Mouse (Mus musculus) frontal cortex, postnatal 36 days (tissue): Measurements from ENCODE around the gene Arhgap29.

Source experiments
- DNase-seq, 2 experiments: peaks; one replicate each; pipeline ENCODE4 v3.0.0; 2022; ENCODE audit warnings: low spot score in 2 of 2

Gene Arhgap29

GRCm38 (mm10) chr3:122009818-122010217 is 57.5 kb downstream of the Arhgap29 start:
- DNase-seq, result no peak

DNA sequence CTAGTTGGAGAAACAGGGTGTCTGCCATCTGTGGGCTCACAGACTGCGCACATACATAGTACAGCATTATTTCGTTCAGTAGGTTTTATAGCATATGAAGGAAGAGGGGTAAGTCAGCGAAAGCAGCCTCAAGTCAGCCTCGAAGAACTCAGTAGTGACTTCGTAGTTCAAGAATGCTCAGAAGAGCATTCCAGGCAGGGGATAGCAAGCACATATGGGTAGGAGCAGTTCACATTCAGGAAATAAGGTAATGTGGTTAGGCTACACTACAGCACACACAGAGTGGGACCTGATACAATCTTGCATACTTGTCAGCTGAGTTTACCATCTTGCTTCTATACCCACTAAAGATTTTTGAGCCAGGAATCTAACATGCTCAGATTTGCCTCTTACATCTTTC is 58.0 kb downstream of the Arhgap29 start:
- no peak for DNase-seq

DNA sequence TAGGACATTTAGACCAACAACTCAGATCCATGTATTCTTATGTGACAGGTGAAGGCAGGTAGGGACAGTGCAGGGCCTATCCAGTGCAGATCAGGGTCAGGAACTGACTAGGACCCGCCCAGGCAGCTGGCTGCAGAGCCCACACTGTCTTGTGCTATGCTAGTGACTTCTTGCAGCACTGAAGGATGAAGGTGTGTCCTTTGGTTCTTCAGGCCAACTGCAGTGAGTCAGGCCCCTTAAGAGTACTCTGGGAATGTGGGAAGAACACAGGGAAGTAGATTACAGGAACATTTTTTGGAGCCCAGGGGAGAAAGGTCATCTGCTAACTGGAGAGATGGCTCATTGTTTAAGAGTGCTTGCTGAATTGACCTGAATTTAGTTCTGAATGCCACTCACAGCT is 60.1 kb downstream of the Arhgap29 start:
- no peak for DNase-seq

DNA sequence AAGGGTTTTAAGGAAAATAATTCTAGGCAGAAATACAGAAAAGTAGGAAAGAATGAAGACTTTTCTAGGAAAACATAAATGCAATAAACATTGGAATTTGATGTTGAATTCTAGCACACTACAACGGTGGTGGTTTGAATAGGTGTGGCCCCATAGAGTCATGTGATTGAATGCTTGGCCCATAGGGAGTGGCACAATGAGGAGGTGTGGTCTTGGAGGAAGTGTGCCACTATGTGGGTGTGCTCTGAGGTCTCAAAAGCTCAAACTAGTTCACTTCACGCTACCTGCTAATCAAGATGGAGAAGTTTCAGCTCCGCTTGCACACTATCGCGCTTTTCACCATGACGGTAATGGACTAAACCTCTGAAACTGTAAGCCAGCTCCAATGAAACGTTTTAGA is 66.1 kb downstream of the Arhgap29 start:
- DNase-seq, result no peak

- DNase-seq, result no peak
Measured at GRCm38 (mm10) chr3:122019159-122019558, 66.8 kb downstream of the Arhgap29 start.

DNA sequence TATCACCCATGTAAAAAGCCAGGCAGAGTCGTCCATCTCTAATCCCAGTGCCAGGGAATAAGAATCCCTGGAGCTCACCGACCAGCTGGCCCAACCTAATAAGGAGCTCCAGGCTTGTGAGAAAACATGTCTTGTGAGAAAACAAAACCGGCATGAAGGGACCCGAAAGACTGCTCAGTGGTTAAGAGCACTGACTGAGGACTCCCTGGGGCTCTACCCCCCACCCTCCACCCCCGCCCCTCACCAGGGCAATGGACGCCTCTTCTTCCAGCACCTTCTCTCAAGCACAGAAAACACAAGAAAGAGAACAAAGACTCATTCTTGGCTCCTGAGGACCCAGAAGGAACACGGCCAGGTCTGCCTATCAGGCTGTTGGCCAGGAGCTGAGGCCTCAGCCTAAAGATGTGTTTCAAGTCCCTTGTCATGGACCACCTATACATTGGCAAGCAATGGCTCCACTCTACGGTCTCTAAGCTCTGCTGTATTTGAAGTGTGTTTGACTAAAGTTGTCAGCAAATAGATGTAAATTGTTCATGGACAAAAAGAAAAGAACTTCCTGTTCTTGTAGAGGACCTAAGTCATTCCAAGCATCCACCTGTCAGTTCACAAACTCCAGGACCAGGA is 68.8 kb downstream of the Arhgap29 start:
- no peak for DNase-seq

GRCm38 (mm10) chr3:122022355-122022754 is 70.0 kb downstream of the Arhgap29 start:
- no peak for DNase-seq

DNA sequence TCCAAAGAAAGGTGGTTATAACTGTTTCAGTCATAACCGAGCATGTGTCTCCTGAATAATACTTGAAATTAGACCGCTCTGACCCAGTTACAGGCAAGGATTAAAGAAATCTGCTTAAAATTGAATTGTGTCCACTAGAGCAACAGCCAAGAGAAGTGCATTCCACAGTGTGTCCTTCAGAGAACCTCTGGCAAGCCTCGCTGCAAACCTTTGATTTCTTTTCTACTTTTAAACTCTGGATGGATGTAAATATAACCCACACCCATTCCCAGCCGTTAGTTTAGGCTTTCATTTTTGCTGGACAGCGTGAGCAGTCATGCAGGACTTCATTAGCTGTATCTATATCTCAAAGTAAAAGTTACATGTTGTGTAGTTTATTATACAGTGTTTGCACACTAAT is 74.3 kb downstream of the Arhgap29 start:
- DNase-seq, result no peak

DNA sequence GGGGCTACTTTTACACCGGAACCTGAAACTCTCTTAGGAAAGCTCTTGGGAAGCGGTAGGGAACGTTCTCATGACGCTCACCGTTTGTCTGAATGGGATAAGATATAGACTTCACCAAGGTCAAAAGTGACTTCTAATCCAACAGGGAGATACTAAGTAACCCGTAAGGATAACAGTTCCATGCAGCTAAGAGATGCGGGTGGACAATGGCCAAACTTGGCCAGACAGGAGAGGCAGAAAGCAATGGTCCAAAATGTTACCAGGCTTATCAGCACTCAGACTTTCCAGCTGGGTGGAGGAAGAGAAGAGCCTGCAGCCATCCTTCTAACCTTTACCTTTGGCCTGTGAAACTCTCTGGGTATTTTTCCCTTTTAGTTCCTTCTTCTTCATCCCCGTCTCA is 75.4 kb downstream of the Arhgap29 start:
- no peak for DNase-seq

- DNase-seq, result no peak
Measured at GRCm38 (mm10) chr3:122033248-122033837, 81.0 kb downstream of the Arhgap29 start.

- DNase-seq, result no peak
Measured at GRCm38 (mm10) chr3:122034240-122034639, 81.9 kb downstream of the Arhgap29 start.

- no peak for DNase-seq
Measured at GRCm38 (mm10) chr3:122035092-122035491, 82.8 kb downstream of the Arhgap29 start.

DNA sequence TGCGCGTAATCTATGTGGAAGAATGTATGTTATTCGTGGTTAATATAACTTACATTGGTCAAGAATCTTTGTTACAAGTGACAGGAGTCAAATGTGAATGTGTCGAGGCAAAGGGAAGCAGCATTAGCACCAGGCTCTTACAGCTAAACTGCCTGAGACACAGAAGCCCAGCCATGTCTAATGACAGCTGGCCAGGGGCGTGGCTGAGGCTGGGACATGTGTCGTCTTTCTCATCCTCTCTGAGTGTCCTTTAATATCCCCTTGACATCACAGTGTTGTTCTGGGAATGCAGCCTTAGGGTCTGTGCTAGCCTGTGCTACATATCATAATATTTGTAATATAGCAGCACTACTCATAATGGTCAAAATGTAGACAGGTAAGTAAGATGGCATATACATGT is 88.2 kb downstream of the Arhgap29 start:
- DNase-seq, result no peak

GRCm38 (mm10) chr3:122043102-122043501 is 90.8 kb downstream of the Arhgap29 start:
- no peak for DNase-seq

- no peak for DNase-seq
Measured at GRCm38 (mm10) chr3:122043799-122044547, 91.6 kb downstream of the Arhgap29 start, which contains the start of gene Abca4. Gene Abca4 (plus strand): TSS chr3:122044443.

GRCm38 (mm10) chr3:122046187-122046620 is 93.9 kb downstream of the Arhgap29 start:
- DNase-seq, result peak in 1 of 2 experiments; percentile 7

DNA sequence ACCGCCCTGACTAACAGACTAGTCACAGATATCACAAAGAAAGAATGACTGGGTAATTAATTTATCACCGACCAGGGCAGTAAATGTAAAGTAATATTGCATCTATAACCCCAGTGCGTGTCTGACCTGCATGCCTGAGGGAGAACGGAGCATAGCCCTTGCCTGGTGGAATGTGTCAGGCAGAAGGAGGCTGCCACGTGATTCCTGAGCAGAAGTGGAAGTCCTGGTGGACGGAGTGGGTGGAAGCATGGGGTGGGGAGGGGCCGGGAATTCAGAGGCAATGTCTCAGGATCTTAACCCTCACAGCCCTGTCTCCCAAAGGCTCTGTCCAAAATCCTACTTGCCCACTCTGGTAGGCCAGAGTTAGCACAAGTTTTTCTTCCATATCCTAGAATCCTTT is 95.1 kb downstream of the Arhgap29 start:
- no peak for DNase-seq

DNA sequence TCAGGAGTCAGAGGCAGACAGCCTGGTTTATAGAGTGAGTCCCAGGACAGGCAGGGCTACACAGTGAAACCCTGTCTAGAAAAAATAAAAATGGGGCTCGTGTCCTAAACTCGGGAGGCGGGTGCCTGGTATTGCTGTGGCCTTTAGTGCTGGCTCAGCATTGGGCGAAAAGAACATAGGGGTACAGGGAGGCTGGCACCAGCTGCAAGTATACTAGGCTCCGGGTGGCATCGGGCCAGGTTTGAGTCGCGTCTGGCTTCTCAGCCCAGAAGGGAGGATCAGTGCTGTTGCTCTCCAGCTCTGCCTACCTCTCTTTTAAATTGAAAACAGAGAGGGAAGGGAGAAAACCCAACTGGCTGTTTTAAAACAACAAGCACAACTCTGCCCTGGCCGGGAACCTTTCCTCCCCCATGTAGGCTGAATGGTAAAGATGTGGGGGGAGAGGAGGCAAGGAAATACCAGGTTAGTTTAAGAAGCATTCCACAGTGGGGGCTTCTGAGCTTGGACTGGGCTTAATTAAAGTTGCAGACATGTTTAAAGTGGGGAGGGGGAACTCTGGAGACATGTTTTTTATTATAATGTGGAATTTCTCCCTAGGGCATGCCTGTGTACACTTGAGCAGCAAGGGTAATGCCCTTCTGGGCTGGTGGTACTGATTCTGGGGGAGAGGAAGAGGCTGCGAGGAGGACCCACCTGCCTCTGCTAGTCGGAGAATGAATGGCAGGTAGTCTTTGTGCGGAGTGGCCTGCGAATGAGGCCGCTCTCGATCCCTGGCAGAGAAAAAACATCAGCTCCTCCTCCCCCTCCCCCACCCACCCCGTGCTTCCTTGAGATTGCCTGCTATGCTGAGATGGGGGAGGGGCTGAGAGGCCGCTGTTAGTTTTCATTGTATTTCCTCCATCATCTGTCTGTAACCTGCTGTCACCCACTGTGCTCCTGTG is 95.8 kb downstream of the Arhgap29 start:
- peak; percentile 55 to 68 for DNase-seq

GRCm38 (mm10) chr3:122049158-122049557 is 96.8 kb downstream of the Arhgap29 start:
- no peak for DNase-seq

GRCm38 (mm10) chr3:122058439-122059198 is 106.3 kb downstream of the Arhgap29 start:
- DNase-seq, result no peak

DNA sequence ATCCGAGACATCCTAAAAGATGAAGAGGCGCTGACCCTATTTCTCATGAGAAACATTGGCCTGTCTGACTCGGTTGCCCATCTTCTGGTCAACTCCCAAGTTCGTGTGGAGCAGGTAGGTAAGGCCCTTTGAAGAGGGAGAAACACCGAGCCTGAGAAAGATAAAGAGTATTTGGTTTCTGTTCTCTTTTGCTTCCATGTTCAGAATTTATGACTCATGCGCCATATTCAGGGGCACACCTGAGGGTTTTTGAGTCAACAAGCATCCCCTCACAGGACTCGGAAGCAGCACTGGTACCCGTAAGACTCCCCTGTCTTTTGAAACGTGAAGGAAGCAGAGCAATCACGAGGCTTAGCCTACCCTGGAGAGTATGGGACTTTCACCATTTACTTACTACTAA is 110.2 kb downstream of the Arhgap29 start:
- DNase-seq, result no peak
